Mouse (Mus musculus) C2C12 (cell line): ENCODE results near the gene Eipr1. TPM values are rescaled to one million over a fixed set of nuclear protein-coding genes. Genes with fewer than 3 reads are reported as not detected.

Experiments
- H3K27me3 ChIP-seq: one replicate; pipeline ENCODE4 v1.6.1; 2011; ENCODE audit not compliant: control insufficient read depth, insufficient read depth, insufficient read length
- H3K36me3 ChIP-seq: one replicate; pipeline ENCODE4 v1.6.1; 2011; ENCODE audit not compliant: control insufficient read depth, insufficient read depth
- H3K4me3 ChIP-seq: one replicate; pipeline ENCODE4 v1.5.1; 2011; ENCODE audit warnings: mild to moderate bottlenecking, control low read depth; ENCODE audit not compliant: poor library complexity, insufficient read depth, severe bottlenecking
- H3K79me2 ChIP-seq: one replicate; pipeline ENCODE4 v1.6.1; 2011; ENCODE audit not compliant: control insufficient read depth, insufficient read depth
- H3K79me3 ChIP-seq: one replicate; pipeline ENCODE4 v1.6.1; 2011; ENCODE audit warnings: low read depth, control low read depth
- H3ac ChIP-seq: one replicate; pipeline ENCODE3; 2011; ENCODE audit warnings: low read depth; ENCODE audit not compliant: control insufficient read depth, insufficient read length
- CEBPB ChIP-seq: IDR thresholded peaks from one replicate; pipeline ENCODE4 v1.6.1; 2011; ENCODE audit warnings: low read depth, mild to moderate bottlenecking, control low read depth, moderate library complexity
- CTCF ChIP-seq: IDR thresholded peaks from one replicate; pipeline ENCODE4 v1.5.1; 2011; ENCODE audit not compliant: control insufficient read depth, insufficient read depth, insufficient read length
- FOSL1 ChIP-seq: IDR thresholded peaks from one replicate; pipeline ENCODE4 v1.8.0; 2011; ENCODE audit warnings: mild to moderate bottlenecking, low read length; ENCODE audit not compliant: poor library complexity, insufficient read depth, severe bottlenecking
- MAX ChIP-seq: IDR thresholded peaks from one replicate; pipeline ENCODE4 v1.6.1; 2011; ENCODE audit warnings: mild to moderate bottlenecking, control low read depth
- MYOD1 ChIP-seq: IDR thresholded peaks from one replicate; pipeline ENCODE4 v1.6.1; 2011; ENCODE audit warnings: low read depth; ENCODE audit not compliant: control insufficient read depth, insufficient read length
- MYOG ChIP-seq: IDR thresholded peaks from one replicate; pipeline ENCODE4 v1.6.1; 2011; ENCODE audit not compliant: control insufficient read depth, insufficient read length; ENCODE audit errors: extremely low read depth
- USF1 ChIP-seq: IDR thresholded peaks from one replicate; pipeline ENCODE4 v1.6.1; 2011; ENCODE audit warnings: low read depth, mild to moderate bottlenecking, control low read depth, moderate library complexity
- polyA plus RNA-seq: library from polyadenylated mRNA; unstranded; fragments of >200 nt; fragmentation: generic; extraction: Trizol; gene quantifications from one replicate; pipeline ENCODE4 v1.2.1, GENCODE M21; 2012; ENCODE audit warnings: missing spikeins

Eipr1 gene
- polyA plus RNA-seq, 1 experiment, result 22.7 TPM

- TF ChIP-seq MAX (no peak), MYOG (no peak), CTCF (no peak), MYOD1 (no peak), CEBPB (no peak), FOSL1 (no peak), USF1 (no peak)
- Histone ChIP-seq H3K4me3 (no peak overlapping the region), H3K79me3 (no peaks in the 10 kb centered on the region), H3K27me3 (no peaks in the 10 kb centered on the region), H3ac (no peak overlapping the region), H3K79me2 (no peaks in the 10 kb centered on the region), H3K36me3 (no peaks in the 10 kb centered on the region)
Measured at GRCm38 (mm10) chr12:28845811-28846210, 94.2 kb downstream of the Eipr1 start.

- no peaks in the 10 kb centered on the region for H3K27me3 ChIP-seq
- no peak overlapping the region for H3ac ChIP-seq
- H3K36me3 ChIP-seq, result no peaks in the 10 kb centered on the region
- no peaks in the 10 kb centered on the region for H3K79me2 ChIP-seq
- H3K4me3 ChIP-seq, result no peak overlapping the region
- H3K79me3 ChIP-seq, result no peaks in the 10 kb centered on the region
- TF ChIP-seq FOSL1 (no peak), CEBPB (no peak), MYOD1 (no peak), USF1 (no peak), MAX (no peak), MYOG (no peak), CTCF (no peak)
Measured at GRCm38 (mm10) chr12:28847401-28847800, 95.8 kb downstream of the Eipr1 start.

GRCm38 (mm10) chr12:28848726-28849612 lies 97.4 kb downstream of the Eipr1 start:
- Histone ChIP-seq H3ac (no peak overlapping the region), H3K27me3 (no peaks in the 10 kb centered on the region), H3K79me3 (no peaks in the 10 kb centered on the region), H3K79me2 (no peaks in the 10 kb centered on the region), H3K4me3 (no peak overlapping the region), H3K36me3 (no peaks in the 10 kb centered on the region)
- TF ChIP-seq USF1 (no peak), FOSL1 (no peak), CTCF (no peak), CEBPB (no peak), MAX (no peak), MYOD1 (no peak)

GRCm38 (mm10) chr12:28859495-28860263 lies 108.1 kb downstream of the Eipr1 start:
- Histone ChIP-seq H3ac (no peak overlapping the region), H3K27me3 (no peaks in the 10 kb centered on the region), H3K79me3 (no peaks in the 10 kb centered on the region), H3K79me2 (no peaks in the 10 kb centered on the region), H3K4me3 (no peak overlapping the region), H3K36me3 (no peaks in the 10 kb centered on the region)
- no peak for TF ChIP-seq MYOD1
- no peak for TF ChIP-seq CTCF
- no peak for TF ChIP-seq USF1
- no peak for TF ChIP-seq CEBPB
- no peak for TF ChIP-seq MYOG
- TF ChIP-seq FOSL1, result no peak
- no peak for TF ChIP-seq MAX

- Histone ChIP-seq H3K27me3 (no peaks in the 10 kb centered on the region), H3K79me3 (no peaks in the 10 kb centered on the region), H3K36me3 (no peaks in the 10 kb centered on the region), H3K79me2 (no peaks in the 10 kb centered on the region), H3K4me3 (no peak overlapping the region), H3ac (no peak overlapping the region)
- no peak for TF ChIP-seq MAX
- TF ChIP-seq FOSL1, result no peak
- no peak for TF ChIP-seq CEBPB
- no peak for TF ChIP-seq MYOD1
- no peak for TF ChIP-seq USF1
- no peak for TF ChIP-seq MYOG
- TF ChIP-seq CTCF, result no peak
Measured at GRCm38 (mm10) chr12:28860264-28860560, 108.6 kb downstream of the Eipr1 start.
